Mouse (Mus musculus) gastrocnemius, postnatal 14 days (tissue): ENCODE measurements around the gene Abhd15. TPM values are rescaled to one million over a fixed set of nuclear protein-coding genes. Genes with fewer than 3 reads are reported as not detected.

Experiments
- DNase-seq: peaks from one replicate; pipeline ENCODE4 v3.0.0; 2021; ENCODE audit warnings: mixed read lengths
- intact Hi-C: fragments of 180-260 bp; cut with DNase I; formaldehyde crosslinking; loops from one replicate; pipeline ENCODE4 v1.15.1; 2025; ENCODE audit warnings: low total_unique reads
- total RNA-seq, 2 experiments: library from RNA; stranded (reverse); gene quantifications; 2 replicates each; pipeline ENCODE4 v1.2.3; 2021

Abhd15 gene
- total RNA-seq, 2 experiments from 2014 or later: 0.45 to 0.53 TPM

GRCm38 (mm10) chr11:77530862-77531261 lies 15.9 kb downstream of the Abhd15 start:
- intact Hi-C loops: no loop called here
- no peak for DNase-seq

GRCm38 (mm10) chr11:77532202-77532846 lies 17.4 kb downstream of the Abhd15 start:
- intact Hi-C loops: no loop called here
- no peak for DNase-seq

- DNase-seq: no peak
- intact Hi-C loops: no loop called here
Observed at GRCm38 (mm10) chr11:77545261-77545660, 30.3 kb downstream of the Abhd15 start.

GRCm38 (mm10) chr11:77585201-77585600 lies 70.3 kb downstream of the Abhd15 start:
- intact Hi-C loops: no loop called here
- no peak for DNase-seq

Other genes starting within 250 kb of the Abhd15 start
- 10 to 100 TPM; 79.2 to 80.8 TPM for gene Coro6, start 52.7 kb upstream of the Abhd15 start, total RNA-seq
- gene Ankrd13b, start 25.4 kb upstream of the Abhd15 start, total RNA-seq: 1 to 10 TPM; 5.7 to 6.3 TPM
- 10 to 100 TPM; 23.0 to 25.9 TPM for gene Git1, start 21.6 kb upstream of the Abhd15 start, total RNA-seq
- gene Trp53i13, start 859 bp downstream of the Abhd15 start, total RNA-seq: 1 to 10 TPM; 6.0 to 6.3 TPM
- gene Gm10392, start 4.1 kb downstream of the Abhd15 start, total RNA-seq: not detected
- gene Taok1, start 92.7 kb downstream of the Abhd15 start, total RNA-seq: 10 to 100 TPM; 34.3 to 35.1 TPM
- gene Nufip2, start 171.0 kb downstream of the Abhd15 start, total RNA-seq: 10 to 100 TPM; 38.0 to 42.0 TPM
- not detected for gene Cryba1, start 210.2 kb downstream of the Abhd15 start, total RNA-seq
- gene Myo18a, start 248.1 kb downstream of the Abhd15 start, total RNA-seq: 100 to 1,000 TPM; 307 to 323 TPM